Mouse (Mus musculus) liver, adult 10 weeks (tissue): ENCODE measurements around the gene Lgals3bp. TPM values are rescaled to one million over a fixed set of nuclear protein-coding genes. Genes with fewer than 3 reads are reported as not detected.

Experiments used
- polyA plus RNA-seq: library from polyadenylated mRNA; stranded (reverse); fragments of 350-450 nt; fragmentation: Illumina TruSeq; extraction: RNeasy Lipid Tissue Mini Kit (QIAGEN cat#74804); gene quantifications from one replicate; pipeline ENCODE4 v1.2.3, GENCODE M21; 2014; ENCODE audit warnings: low read depth, low replicate concordance

The Lgals3bp gene
- 24.5 TPM for polyA plus RNA-seq

DNA sequence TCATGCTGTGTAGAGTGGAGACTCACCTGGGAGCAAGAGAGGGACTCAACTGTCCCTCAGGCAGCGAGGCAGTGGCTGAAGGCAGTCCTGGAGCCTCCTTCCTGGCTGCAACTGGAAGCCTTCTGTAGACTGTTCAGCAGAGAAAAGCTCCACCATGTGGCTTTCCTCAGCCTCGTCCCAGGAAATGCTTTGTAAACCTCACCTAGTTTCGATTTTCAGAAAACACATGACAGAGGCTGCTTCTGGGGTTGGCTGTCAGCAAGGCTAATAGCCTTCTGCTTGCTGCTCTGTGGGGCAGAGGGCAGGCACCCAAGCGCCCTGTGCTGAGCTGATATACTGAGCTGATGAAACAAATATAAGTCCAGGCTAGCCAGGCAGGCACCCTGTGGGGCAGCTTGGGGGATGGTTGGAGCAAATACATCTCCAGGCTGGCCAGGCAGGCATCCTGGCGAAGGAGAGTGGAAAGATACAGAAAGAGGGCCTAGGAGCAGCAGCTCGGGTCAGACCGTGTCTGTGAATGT, at the start of gene Lgals3bp:
Gene Lgals3bp (minus strand): TSS at position 333 of the 521 bp plus-strand sequence.

GRCm38 (mm10) chr11:118427986-118428385, 26.1 kb upstream of the Lgals3bp start, which contains the start of gene C1qtnf1:
C1qtnf1 (plus strand) TSS chr11:118428203.

GRCm38 (mm10) chr11:118418834-118419504, 17.1 kb upstream of the Lgals3bp start, which contains the start of gene Cant1:
Cant1 (minus strand) TSS chr11:118419086.

GRCm38 (mm10) chr11:118355640-118356039, 46.3 kb downstream of the Lgals3bp start, which contains the start of gene Timp2:
Timp2 (minus strand) TSS chr11:118355740.

Other genes starting within 250 kb of the Lgals3bp start
- gene Cyth1, start 153.5 kb downstream of the Lgals3bp start, polyA plus RNA-seq = 23.0 TPM
- gene Usp36, start 111.8 kb downstream of the Lgals3bp start, polyA plus RNA-seq = 1.6 TPM
- not detected for gene Cep295nl, start 59.6 kb downstream of the Lgals3bp start, polyA plus RNA-seq
- gene Timp2, start 46.4 kb downstream of the Lgals3bp start, polyA plus RNA-seq = 6.0 TPM
- gene Cant1, start 17.0 kb upstream of the Lgals3bp start, polyA plus RNA-seq = 3.2 TPM
- gene C1qtnf1, start 26.1 kb upstream of the Lgals3bp start, polyA plus RNA-seq = 2.4 TPM
- gene Engase, start 74.7 kb upstream of the Lgals3bp start, polyA plus RNA-seq = 0.90 TPM